Mouse (Mus musculus) ES-CJ7 (cell line): ENCODE data around the gene Ddb2.
A peak's percentile ranks its signal among the peaks of the same experiment; 100 is the strongest.

ENCODE experiments used
- DNase-seq: peaks from one replicate; pipeline ENCODE4 v3.0.0; 2011; ENCODE audit warnings: low read depth, low spot score

Gene Ddb2

DNA sequence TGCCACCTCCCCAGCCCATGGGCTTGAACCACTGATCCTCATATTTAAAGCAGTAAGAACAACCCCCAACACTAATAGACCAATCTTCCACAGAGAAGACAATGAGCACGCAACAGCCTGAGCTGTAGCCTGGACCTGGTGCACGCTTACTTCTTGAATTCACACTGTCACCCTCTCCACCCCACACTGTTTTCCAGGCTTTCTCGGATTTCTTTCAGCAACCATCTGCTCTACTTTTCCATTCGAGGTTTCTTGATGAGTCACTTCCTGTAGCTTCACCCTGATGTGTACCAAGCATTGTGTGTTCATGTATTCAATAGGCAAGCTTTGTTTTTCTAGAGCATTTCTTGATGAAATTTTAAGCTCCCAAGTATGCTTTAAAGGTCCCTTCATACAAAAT, 49.4 kb downstream of the Ddb2 start:
- DNase-seq = no peak

DNA sequence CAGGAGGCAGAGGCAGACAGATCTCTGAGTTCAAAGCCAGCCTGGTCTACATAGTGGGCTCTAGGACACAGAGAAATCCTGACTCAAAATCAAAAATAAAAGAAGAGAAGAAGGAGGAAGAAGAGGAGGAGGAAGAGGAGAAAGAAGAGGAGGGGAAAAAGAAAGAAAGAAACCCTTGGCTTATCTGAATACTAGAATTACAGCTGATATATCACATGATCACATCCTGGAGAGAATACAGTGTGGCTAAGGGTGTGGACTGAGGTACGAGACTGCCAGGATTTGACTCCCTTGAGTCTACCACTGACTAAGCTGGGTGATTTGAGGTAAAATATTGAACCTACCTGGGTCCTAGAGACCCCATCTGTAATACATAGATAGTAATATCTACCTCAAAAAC, 50.6 kb downstream of the Ddb2 start:
- no peak for DNase-seq

GRCm38 (mm10) chr2:91183711-91184405, 52.9 kb downstream of the Ddb2 start, which contains the start of gene Madd:
Gene Madd (minus strand): TSS chr2:91183837.
- DNase-seq = no peak

- DNase-seq = peak; percentile 99
These were observed 53.7 kb downstream of the Ddb2 start for GRCm38 (mm10) chr2:91183148-91183513.

GRCm38 (mm10) chr2:91182405-91183147, 54.2 kb downstream of the Ddb2 start:
- peak; percentile 90 for DNase-seq

GRCm38 (mm10) chr2:91182016-91182404, 54.8 kb downstream of the Ddb2 start:
- no peak for DNase-seq

DNA sequence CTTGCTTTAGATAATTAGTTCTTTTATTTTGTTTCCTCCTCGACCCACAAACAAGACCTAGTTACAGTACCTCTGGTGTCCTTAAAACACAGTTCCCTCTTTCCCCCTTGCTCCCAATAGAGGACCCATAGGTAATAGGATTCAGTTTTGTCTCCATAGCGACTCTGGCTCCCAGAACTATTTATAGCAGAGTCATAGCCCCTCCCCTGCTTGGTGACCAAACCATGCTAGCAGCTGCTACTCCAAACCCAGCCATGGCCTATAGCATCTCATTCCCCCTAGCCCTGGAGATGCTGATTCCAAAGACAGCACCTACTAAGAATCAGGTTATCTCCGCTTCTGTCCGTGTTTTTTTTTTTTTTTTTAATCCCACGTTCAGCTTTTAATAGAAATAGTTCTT, 56.1 kb downstream of the Ddb2 start:
- DNase-seq = no peak

DNA sequence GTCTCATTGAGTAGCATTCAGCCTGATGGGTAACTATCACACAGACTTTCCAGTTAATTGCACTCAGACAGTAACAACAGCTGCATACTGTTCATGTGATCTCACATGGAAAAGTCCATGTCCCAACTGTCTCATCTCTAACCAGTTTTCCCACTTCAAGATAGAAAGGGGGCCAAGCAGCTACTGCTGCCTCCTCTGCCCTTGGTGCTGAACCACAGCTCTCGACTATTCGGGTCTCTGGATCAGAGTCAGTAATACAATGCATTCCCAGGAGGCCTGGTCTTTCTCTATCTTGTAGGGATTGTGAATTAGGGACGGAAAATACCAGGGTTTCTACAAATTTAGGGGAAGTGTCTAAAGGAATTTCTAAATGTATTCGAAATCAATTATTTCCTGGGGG, 57.0 kb downstream of the Ddb2 start:
- no peak for DNase-seq

DNA sequence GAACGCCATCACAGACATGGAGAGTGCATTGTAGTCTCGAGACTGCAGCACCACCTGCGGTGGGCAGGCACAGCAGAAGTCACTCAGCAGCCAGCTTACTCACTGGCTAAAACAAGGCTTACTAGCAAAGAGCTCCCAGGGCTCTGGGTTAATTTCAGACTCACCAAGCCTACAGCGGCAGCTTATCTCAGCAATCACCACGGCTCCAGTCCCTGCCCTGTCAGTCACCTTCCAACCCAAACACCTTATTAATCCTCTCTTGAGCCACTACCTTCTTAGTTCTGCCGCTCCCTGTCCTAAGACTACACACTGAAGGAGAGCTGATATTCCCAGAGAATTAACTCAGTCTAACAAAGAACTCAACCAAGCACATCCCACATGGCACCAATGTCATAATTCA, 60.5 kb downstream of the Ddb2 start:
- DNase-seq = no peak

DNA sequence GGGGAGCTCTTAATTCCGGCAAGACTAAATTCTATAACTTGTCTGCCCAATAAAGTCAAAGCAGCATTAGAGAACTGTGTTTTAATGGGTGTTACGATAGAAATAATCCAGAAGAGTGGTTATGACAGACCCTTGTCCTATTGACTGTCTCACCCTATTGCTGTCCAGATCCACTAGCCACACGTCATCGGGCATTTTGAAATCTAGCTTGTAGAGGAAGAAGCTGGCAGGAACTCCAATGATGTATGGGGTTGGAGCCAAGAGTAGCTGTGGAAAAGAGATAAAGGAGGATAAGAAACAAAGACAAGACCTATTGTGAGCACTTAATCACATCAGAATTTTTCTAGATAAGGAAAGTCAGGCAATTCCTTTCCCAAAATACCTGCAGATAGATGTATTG, 61.3 kb downstream of the Ddb2 start:
- DNase-seq = no peak

- DNase-seq = no peak
These were observed 67.0 kb downstream of the Ddb2 start for GRCm38 (mm10) chr2:91169587-91170322.

DNA sequence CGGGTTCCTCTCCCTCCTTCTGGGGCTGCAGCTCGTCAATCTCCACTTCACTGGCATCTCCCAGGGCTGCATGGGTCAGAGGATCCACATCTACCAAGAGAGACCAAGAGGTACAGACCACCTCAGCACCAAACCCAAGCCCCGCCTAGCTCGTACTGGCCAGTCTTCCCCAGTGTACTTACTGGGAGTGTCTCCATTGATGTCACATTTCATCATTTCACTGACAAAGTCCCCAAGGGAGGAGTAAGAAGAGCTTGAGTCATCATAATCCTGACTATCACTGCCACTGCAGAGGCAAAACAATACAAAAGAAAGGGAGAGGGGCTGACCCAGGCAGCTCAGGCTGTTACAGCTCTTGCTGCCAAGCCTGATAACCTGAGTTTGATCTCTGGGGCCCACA, 69.2 kb downstream of the Ddb2 start:
- DNase-seq = no peak

GRCm38 (mm10) chr2:91164991-91165390, 71.8 kb downstream of the Ddb2 start:
- no peak for DNase-seq

DNA sequence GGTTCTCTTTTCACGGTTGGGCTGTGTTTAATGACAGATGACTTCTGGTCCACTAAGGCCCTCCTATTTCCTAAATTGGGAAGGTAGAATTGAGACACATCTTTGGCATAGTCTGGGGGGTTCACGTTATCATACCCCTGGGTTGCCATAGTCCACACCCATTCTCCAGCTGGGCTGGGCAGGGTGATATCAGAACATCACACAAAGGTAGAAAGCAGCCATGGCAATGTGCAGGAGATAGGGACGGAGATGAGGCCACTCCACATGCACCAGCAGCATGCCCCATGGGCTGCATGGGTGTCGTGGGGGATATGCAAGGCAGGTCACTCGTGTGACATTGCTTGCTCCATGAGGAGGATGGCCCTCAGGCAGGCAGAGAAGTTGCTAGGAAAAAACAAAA, 73.2 kb downstream of the Ddb2 start:
- no peak for DNase-seq

DNA sequence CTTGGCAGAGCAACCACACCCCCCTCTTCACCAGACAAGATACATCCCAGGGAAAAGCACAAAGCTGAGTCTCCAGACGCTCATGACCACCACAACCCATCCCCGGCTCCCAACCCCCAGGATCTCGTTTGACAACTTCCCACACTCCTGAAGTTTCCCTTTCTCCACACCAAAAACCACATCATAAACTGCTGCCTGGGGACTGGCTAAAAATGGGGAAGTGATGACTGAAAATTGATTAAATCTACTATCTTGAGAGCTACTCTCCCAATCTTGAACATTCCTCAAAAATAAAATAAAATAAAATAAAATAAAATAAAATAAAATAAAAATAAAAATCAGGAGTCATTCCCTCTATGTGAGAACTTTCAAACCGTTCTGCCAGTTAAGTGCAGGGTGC, 73.8 kb downstream of the Ddb2 start:
- no peak for DNase-seq
